Mouse (Mus musculus): ENCODE measurements around the gene Cyp4f40.

- no peak for TF ChIP-seq CTCF (IDR thresholded peaks at IDR 0.05; ENCODE audit: control insufficient read depth, insufficient read depth, low read length)
- no peak for TF ChIP-seq POLR2A (IDR thresholded peaks at IDR 0.05; ENCODE audit: borderline replicate concordance, control insufficient read depth, low read depth, low read length)
Observed at GRCm38 (mm10) chr17:32690959-32691358, 32.3 kb downstream of the Cyp4f40 start.
